Mouse (Mus musculus): ENCODE data around the gene Stfa2l1. TPM values are rescaled to one million over a fixed set of nuclear protein-coding genes. Genes with fewer than 3 reads are reported as not detected.
"Not testable (repeated sequence)": the region's sequence is repeated elsewhere in the genome, so short reads cannot be mapped to it uniquely, and the experiment has no call there.

Stfa2l1 gene
- not detected in 2 replicates for polyA plus RNA-seq (2014; fragmentation: Nextera tagmentation; extraction: Ambion mirVana)

- H3K4me2 ChIP-seq, result no peak within 1 kb of the TSS
- no peak within 1 kb of the TSS for H3K27ac ChIP-seq (ENCODE audit: low read depth)
- TF ChIP-seq CTCF (IDR thresholded peaks at IDR 0.05; ENCODE audit: low read depth), result no peak
- no peaks in the 10 kb centered on the region for H3K9me3 ChIP-seq (ENCODE audit: low read depth, low read length)
- no peaks in the 10 kb centered on the region for H3K4me1 ChIP-seq (ENCODE audit: insufficient read depth)
- H3K9ac ChIP-seq, result no peak within 1 kb of the TSS
- DNase-seq (no peak), ATAC-seq (ENCODE audit: insufficient read depth) (no peak)
- no peaks in the 10 kb centered on the region for H3K27me3 ChIP-seq (ENCODE audit: insufficient read depth, low read length)
- H3K4me3 ChIP-seq (ENCODE audit: low read depth, low read length), result no peak within 1 kb of the TSS
- no peaks in the 10 kb centered on the region for H3K36me3 ChIP-seq (ENCODE audit: insufficient read depth)
Measured at GRCm38 (mm10) chr16:36156402-36156975, at the start of gene Stfa2l1. Stfa2l1 (plus strand) TSS chr16:36156811.

GRCm38 (mm10) chr16:36111486-36111885, 45.1 kb upstream of the Stfa2l1 start:
- not testable (repeated sequence) for H3K4me3 ChIP-seq (ENCODE audit: low read depth, low read length); DNase-seq; ATAC-seq (ENCODE audit: insufficient read depth); H3K27me3 ChIP-seq (ENCODE audit: insufficient read depth, low read length); H3K4me1 ChIP-seq (ENCODE audit: insufficient read depth); H3K9me3 ChIP-seq (ENCODE audit: low read depth, low read length); H3K27ac ChIP-seq (ENCODE audit: low read depth); H3K9ac ChIP-seq; H3K36me3 ChIP-seq (ENCODE audit: insufficient read depth); H3K4me2 ChIP-seq

DNA sequence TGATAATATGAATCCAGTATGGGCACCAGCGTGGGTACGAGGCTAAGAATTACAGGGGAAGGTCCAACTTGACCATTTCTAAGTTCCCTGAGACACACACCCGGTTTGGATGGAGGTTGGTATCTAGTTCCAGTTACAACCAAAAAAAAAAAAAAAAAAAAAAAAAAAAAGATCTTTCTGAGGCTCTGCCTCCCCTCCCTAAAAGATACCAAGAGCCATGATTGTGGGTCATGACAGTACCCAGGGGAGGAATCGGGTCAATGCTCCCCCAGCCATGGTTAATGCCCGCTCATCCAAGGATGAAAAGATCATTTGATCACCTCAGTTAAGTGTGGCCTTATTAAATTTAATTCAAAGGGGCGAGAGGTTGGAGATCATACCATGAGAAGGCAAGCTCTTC, 40.9 kb upstream of the Stfa2l1 start:
- not testable (repeated sequence) for H3K4me2 ChIP-seq; H3K4me3 ChIP-seq (ENCODE audit: low read depth, low read length); H3K27ac ChIP-seq (ENCODE audit: low read depth); H3K36me3 ChIP-seq (ENCODE audit: insufficient read depth); H3K9me3 ChIP-seq (ENCODE audit: low read depth, low read length); ATAC-seq (ENCODE audit: insufficient read depth); DNase-seq; H3K4me1 ChIP-seq (ENCODE audit: insufficient read depth); H3K9ac ChIP-seq; H3K27me3 ChIP-seq (ENCODE audit: insufficient read depth, low read length)
- WGBS, result 91% methylated on average over 6 of the region's 6 CpGs

- no peak overlapping the region for H3K27ac ChIP-seq (ENCODE audit: low read depth)
- no peaks in the 10 kb centered on the region for H3K9me3 ChIP-seq (ENCODE audit: low read depth, low read length)
- no peak for TF ChIP-seq CTCF (IDR thresholded peaks at IDR 0.05; ENCODE audit: low read depth)
- no peak overlapping the region for H3K4me3 ChIP-seq (ENCODE audit: low read depth, low read length)
- no peak overlapping the region for H3K9ac ChIP-seq
- DNase-seq, result no peak
- WGBS, result 84% methylated on average over 7 of the region's 7 CpGs
- H3K36me3 ChIP-seq (ENCODE audit: insufficient read depth), result no peaks in the 10 kb centered on the region
- no peaks in the 10 kb centered on the region for H3K27me3 ChIP-seq (ENCODE audit: insufficient read depth, low read length)
- no peak overlapping the region for H3K4me2 ChIP-seq
- no peaks in the 10 kb centered on the region for H3K4me1 ChIP-seq (ENCODE audit: insufficient read depth)
- no peak for ATAC-seq (ENCODE audit: insufficient read depth)
Measured at GRCm38 (mm10) chr16:36128092-36128491, 28.5 kb upstream of the Stfa2l1 start.

GRCm38 (mm10) chr16:36131141-36131540, 25.5 kb upstream of the Stfa2l1 start, which contains the start of gene Csta1:
Csta1 (minus strand) TSS chr16:36131241.
- 63% methylated on average over 1 of the region's 1 CpGs for WGBS
- ATAC-seq (ENCODE audit: insufficient read depth), result no peak
- no peak within 1 kb of the TSS for H3K9ac ChIP-seq

DNA sequence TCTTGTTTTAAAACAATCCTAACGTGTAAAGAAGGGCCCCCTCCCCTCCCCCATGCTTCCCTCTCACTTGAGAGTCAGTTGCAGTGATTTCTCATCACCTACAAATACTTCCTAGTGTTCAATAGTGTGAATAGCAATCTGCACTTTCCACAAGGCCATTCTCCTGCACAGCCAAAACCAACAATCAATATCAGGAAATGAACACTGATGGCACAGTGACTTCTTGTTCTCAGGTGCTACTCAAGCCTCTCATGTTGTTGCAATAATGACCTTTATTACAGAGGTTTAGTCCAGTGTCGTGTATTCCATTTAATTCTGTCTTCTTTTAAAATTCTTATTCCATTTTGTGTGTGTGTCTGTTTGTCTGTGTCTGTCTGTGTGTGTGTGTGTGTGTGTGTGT, 18.4 kb upstream of the Stfa2l1 start:
- WGBS, result 60% methylated on average over 2 of the region's 2 CpGs
- no peaks in the 10 kb centered on the region for H3K9me3 ChIP-seq (ENCODE audit: low read depth, low read length)
- H3K4me2 ChIP-seq, result no peak overlapping the region
- H3K4me3 ChIP-seq (ENCODE audit: low read depth, low read length), result no peak overlapping the region
- H3K27ac ChIP-seq (ENCODE audit: low read depth), result no peak overlapping the region
- H3K4me1 ChIP-seq (ENCODE audit: insufficient read depth), result no peaks in the 10 kb centered on the region
- ATAC-seq (ENCODE audit: insufficient read depth), result no peak
- TF ChIP-seq CTCF (IDR thresholded peaks at IDR 0.05; ENCODE audit: low read depth), result no peak
- no peak overlapping the region for H3K9ac ChIP-seq
- no peaks in the 10 kb centered on the region for H3K27me3 ChIP-seq (ENCODE audit: insufficient read depth, low read length)
- no peaks in the 10 kb centered on the region for H3K36me3 ChIP-seq (ENCODE audit: insufficient read depth)
- DNase-seq, result no peak

More at GRCm38 (mm10) chr16:36131141-36131540, 25.5 kb upstream of the Stfa2l1 start, which contains the start of gene Csta1:
- no peak for DNase-seq
- Histone ChIP-seq H3K4me3 (ENCODE audit: low read depth, low read length) (no peak within 1 kb of the TSS), H3K27me3 (ENCODE audit: insufficient read depth, low read length) (no peaks in the 10 kb centered on the region), H3K27ac (ENCODE audit: low read depth) (no peak within 1 kb of the TSS), H3K4me2 (no peak within 1 kb of the TSS), H3K36me3 (ENCODE audit: insufficient read depth) (no peaks in the 10 kb centered on the region), H3K4me1 (ENCODE audit: insufficient read depth) (no peaks in the 10 kb centered on the region), H3K9me3 (ENCODE audit: low read depth, low read length) (no peaks in the 10 kb centered on the region)
- no peak for TF ChIP-seq CTCF (IDR thresholded peaks at IDR 0.05; ENCODE audit: low read depth)

GRCm38 (mm10) chr16:36167841-36168240, 11.2 kb downstream of the Stfa2l1 start:
- not testable (repeated sequence) for H3K4me2 ChIP-seq; H3K9ac ChIP-seq; H3K4me3 ChIP-seq (ENCODE audit: low read depth, low read length); H3K27ac ChIP-seq (ENCODE audit: low read depth); H3K27me3 ChIP-seq (ENCODE audit: insufficient read depth, low read length); H3K4me1 ChIP-seq (ENCODE audit: insufficient read depth); DNase-seq; H3K9me3 ChIP-seq (ENCODE audit: low read depth, low read length); ATAC-seq (ENCODE audit: insufficient read depth); H3K36me3 ChIP-seq (ENCODE audit: insufficient read depth)
- WGBS, result 88% methylated on average over 9 of the region's 10 CpGs

DNA sequence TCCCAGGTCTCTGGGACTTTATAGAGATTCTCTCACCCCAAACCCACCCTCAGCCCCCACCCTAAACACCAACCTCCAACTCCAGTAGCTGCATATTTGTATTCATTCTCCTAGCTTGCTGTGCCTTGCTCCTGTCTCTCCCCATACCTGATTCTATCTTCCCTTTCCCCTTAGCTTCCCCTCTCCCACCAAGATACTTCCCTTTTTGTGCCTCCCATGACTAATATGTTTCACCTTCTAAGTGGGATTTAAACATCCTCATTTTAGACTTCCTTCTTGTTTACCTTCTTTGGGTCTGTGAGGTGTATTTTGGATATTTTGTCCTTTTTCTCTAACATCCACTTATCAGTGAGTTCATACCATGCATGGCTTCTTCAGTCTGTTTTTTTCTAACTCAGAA, 19.5 kb downstream of the Stfa2l1 start:
- no peak for DNase-seq
- Histone ChIP-seq H3K36me3 (ENCODE audit: insufficient read depth) (no peaks in the 10 kb centered on the region), H3K27me3 (ENCODE audit: insufficient read depth, low read length) (no peaks in the 10 kb centered on the region), H3K4me1 (ENCODE audit: insufficient read depth) (no peaks in the 10 kb centered on the region), H3K9ac (no peak overlapping the region), H3K4me3 (ENCODE audit: low read depth, low read length) (no peak overlapping the region), H3K4me2 (no peak overlapping the region), H3K27ac (ENCODE audit: low read depth) (no peak overlapping the region), H3K9me3 (ENCODE audit: low read depth, low read length) (no peaks in the 10 kb centered on the region)
- no peak for ATAC-seq (ENCODE audit: insufficient read depth)
- no peak for TF ChIP-seq CTCF (IDR thresholded peaks at IDR 0.05; ENCODE audit: low read depth)

All from lung, embryonic 14.5 days (tissue).